Mouse (Mus musculus): ENCODE data around the gene Lrwd1. TPM values are rescaled to one million over a fixed set of nuclear protein-coding genes. Genes with fewer than 3 reads are reported as not detected.
"Not testable (repeated sequence)": the region's sequence is repeated elsewhere in the genome, so short reads cannot be mapped to it uniquely, and the experiment has no call there.

Gene Lrwd1
- polyA plus RNA-seq, 1 experiment: 35.4 TPM

DNA sequence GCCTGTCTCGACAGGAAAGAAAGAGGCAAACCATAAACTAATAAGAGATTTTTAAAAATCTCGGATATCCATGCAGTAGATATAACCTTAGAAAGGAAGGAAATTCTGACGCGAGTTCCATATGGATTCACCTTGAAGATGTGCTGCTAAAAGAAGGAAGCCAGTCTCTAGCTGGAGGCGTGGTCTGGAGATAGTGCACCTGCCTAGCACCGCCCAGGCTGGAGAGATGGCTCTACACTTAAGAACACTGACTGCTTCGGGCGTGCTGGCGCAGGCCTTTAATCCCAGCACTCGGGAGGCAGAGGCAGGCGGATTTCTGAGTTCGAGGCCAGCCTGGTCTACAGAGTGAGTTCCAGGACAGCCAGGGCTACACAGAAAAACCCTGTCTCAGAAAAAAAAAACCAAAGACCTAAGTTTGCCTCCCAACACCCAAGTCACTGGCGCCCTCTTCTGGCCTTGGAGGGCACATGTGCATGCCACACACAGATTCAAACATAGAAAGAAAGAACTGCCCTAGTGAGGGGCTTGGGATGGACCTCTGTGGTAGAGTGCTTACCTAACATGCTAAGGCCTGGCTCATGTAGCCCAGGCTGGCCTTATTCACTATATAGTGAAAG is 1.9 kb upstream of the Lrwd1 start:
- TF ChIP-seq CTCF (IDR thresholded peaks at IDR 0.05; ENCODE audit: insufficient read depth, low read length) (peak; percentile 79), POLR2A (IDR thresholded peaks at IDR 0.05; ENCODE audit: borderline replicate concordance, extremely low read depth, low read depth, low read length) (no peak)
- 74% methylated on average over 13 of the region's 13 CpGs for WGBS
- DNase-seq: peak; percentile 39
- Histone ChIP-seq H3K4me3 (replicated peaks; ENCODE audit: extremely low read depth, low read depth, low read length) (no peak overlapping the region), H3K4me1 (ENCODE audit: control insufficient read depth, insufficient read depth, low read length) (peaks cover 7% of the 10 kb centered on the region)

DNA sequence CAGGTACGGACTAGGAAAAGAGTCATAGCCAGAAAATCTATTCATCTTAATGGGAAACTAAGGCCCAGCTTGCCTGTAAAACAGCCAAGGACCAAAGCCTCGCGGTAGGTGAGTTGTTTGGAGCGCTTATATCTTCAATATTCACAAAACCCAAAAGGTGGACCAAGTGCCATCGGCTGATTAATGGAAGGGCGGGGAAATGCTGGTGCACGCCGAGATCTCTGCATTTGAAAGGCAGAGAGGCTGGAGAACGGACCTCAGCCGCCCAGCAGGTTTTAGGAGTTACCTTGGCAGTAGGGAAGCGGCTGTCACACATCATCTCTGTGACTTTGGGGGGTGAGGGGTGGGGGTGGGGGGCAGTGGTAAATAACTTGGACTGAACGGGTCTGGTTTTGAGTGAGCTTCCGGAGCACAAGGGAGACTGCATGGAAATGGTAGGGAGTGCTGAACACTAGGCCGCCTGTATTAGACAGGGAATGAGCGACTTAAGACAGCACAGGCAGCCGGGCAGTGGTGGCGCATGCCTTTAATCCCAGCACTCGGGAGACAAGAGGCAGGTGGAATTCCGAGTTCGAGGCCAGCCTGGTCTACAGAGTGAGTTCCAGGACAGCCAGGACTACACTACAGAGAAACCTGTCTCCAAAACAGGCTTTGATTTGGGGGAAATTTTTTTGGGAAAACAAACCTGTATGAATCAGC is 567 bp upstream of the Lrwd1 start:
- TF ChIP-seq CTCF (IDR thresholded peaks at IDR 0.05; ENCODE audit: insufficient read depth, low read length) (no peak), POLR2A (IDR thresholded peaks at IDR 0.05; ENCODE audit: borderline replicate concordance, extremely low read depth, low read depth, low read length) (no peak)
- Histone ChIP-seq H3K4me1 (ENCODE audit: control insufficient read depth, insufficient read depth, low read length) (peaks cover 7% of the 10 kb centered on the region), H3K4me3 (replicated peaks; ENCODE audit: extremely low read depth, low read depth, low read length) (peak overlapping the region; percentile 89)
- DNase-seq: no peak
- 4% methylated on average over 20 of the region's 20 CpGs for WGBS

DNA sequence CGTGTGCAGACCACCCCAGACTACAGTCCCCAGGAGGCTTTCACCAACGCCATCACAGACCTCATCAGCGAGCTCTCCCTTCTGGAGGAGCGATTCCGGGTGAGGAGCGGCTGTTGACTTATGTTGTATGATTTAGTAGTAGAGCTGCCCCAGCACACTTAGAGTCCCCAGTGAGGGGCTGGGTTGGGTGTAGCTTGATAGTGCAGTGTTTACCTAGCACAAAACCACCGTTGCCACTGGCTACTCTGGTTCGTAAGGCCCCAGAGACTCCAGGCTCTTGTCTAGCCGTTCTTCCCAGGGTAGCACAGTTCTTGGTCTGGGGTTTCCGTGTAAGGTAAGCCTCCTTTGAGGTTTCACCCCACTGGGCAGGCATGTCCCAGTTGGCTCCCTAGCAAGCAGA is 13.7 kb downstream of the Lrwd1 start:
- Histone ChIP-seq H3K4me3 (replicated peaks; ENCODE audit: extremely low read depth, low read depth, low read length) (no peak overlapping the region), H3K4me1 (ENCODE audit: control insufficient read depth, insufficient read depth, low read length) (peaks cover 9% of the 10 kb centered on the region)
- 85% methylated on average over 10 of the region's 10 CpGs for WGBS
- DNase-seq: no peak
- no peak for TF ChIP-seq CTCF (IDR thresholded peaks at IDR 0.05; ENCODE audit: insufficient read depth, low read length)
- TF ChIP-seq POLR2A (IDR thresholded peaks at IDR 0.05; ENCODE audit: borderline replicate concordance, extremely low read depth, low read depth, low read length): no peak

DNA sequence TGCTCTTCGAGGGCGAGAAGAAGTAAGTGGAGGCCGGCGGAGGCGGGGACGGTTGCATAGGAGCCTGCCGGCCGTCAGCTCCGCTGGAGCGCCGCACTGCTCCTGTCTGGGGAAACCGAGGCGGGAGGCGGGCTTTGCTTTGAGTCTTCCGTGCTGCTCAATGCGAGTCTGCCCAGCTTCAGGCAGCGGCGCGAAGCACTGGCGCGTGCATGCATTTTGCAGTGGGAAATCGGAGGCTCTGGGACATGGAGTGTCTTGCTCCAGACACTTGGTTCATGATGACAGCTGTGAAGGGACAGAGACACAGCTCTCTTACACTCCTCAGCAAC is 19.1 kb downstream of the Lrwd1 start:
- under 1% methylated on average over 22 of the region's 22 CpGs for WGBS
- H3K4me1 ChIP-seq (ENCODE audit: control insufficient read depth, insufficient read depth, low read length): peaks cover 11% of the 10 kb centered on the region
- H3K4me3 ChIP-seq (replicated peaks; ENCODE audit: extremely low read depth, low read depth, low read length): peak overlapping the region; percentile 88
- no peak for DNase-seq
- TF ChIP-seq CTCF (IDR thresholded peaks at IDR 0.05; ENCODE audit: insufficient read depth, low read length) (no peak), POLR2A (IDR thresholded peaks at IDR 0.05; ENCODE audit: borderline replicate concordance, extremely low read depth, low read depth, low read length) (no peak)

DNA sequence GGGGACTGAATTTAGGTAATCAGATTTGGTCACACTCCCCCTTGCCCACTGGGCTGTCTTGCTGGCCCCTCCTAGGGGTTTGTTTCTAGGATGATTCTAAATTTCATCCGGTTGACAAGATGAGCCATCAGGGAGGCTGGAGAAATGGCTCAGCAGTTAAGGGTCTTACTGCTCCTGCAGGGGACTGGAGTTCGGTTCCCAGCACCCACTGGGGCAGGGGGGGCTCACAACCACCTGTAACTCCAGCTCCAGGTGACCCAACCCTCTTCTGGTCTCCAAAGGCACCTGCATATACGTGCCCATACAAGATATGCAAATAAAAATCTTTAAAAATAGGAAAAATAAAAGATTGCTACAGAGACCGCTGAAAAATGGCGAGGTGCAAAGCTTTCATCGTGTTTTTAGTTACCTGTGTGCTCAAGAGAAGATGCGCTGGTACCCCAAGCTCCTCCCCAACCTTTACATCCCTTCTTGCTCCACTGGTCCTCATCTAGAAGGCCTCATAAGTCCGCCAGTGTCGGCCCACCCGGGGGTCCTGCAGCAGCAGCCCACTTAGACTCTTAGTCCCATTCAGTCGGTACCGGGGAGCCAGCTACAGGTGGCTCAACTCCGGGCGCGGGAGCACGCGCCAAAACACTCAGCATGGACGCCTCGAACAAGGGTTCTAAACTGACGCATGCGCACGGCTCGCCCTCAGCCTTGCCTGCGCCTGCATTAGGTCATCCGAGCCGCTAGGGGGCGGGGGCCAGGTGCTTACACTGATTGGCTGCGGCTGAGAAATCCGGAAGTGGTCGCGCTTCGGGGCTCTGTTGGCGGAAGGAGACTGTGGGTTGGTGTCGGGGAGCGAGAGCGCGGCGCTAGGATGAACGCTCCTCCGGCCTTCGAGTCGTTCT is 19.7 kb downstream of the Lrwd1 start, which contains the start of gene Polr2j:
Gene Polr2j (plus strand): TSS at position 741 of the 893 bp plus-strand sequence.
- Histone ChIP-seq H3K4me3 (replicated peaks; ENCODE audit: extremely low read depth, low read depth, low read length) (peak within 1 kb of the TSS; percentile 88), H3K4me1 (ENCODE audit: control insufficient read depth, insufficient read depth, low read length) (peaks cover 11% of the 10 kb centered on the region)
- peak; percentile 96 for DNase-seq
- peak; percentile 64 for TF ChIP-seq CTCF (IDR thresholded peaks at IDR 0.05; ENCODE audit: insufficient read depth, low read length)
- TF ChIP-seq POLR2A (IDR thresholded peaks at IDR 0.05; ENCODE audit: borderline replicate concordance, extremely low read depth, low read depth, low read length): peak; percentile 88; the same call in 1 of the 2 replicates
- WGBS: 3% methylated on average over 42 of the region's 42 CpGs

DNA sequence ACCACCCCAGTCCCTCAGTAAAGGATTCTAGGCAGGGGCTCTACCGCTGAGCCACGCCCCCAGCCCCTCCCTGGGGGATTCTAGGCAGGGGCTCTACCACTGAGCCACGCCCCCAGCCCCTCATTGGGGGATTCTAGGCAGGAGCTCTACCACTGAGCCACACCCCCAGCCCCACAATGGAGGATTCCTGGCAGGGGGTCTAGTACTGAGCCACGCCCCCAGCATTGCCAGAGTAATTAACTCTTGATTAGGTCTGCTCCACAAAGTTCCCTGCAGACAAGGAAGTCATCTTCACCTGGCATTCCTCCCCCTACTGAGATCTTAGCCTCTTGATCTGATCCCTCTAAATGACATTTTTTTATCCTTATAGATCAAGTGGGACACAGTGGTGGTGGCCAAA is 22.3 kb downstream of the Lrwd1 start:
- DNase-seq; H3K4me3 ChIP-seq (replicated peaks; ENCODE audit: extremely low read depth, low read depth, low read length): not testable (repeated sequence)
- H3K4me1 ChIP-seq (ENCODE audit: control insufficient read depth, insufficient read depth, low read length): peaks cover 10% of the 10 kb centered on the region
- 44% methylated on average over 4 of the region's 4 CpGs for WGBS

DNA sequence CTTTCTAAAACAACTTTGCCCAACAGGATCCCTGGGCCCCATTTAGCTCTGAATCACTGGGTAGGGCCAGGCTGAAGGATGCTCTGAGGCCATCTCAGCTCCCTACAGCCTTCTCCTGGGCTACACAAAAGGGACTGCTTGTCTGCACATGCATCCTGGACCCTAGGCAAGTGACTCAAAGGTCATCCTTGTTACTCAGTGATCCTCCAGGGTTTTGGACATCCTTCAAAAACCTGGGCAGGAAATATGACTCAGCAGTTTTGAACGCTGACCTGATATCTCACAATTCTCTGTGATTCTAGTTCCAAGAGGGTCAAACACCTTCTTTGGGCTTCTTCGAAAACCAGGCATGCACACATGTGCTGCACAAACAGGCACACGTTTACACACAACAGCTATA is 26.8 kb downstream of the Lrwd1 start:
- no peak overlapping the region for H3K4me3 ChIP-seq (replicated peaks; ENCODE audit: extremely low read depth, low read depth, low read length)
- no peak for DNase-seq
- TF ChIP-seq CTCF (IDR thresholded peaks at IDR 0.05; ENCODE audit: insufficient read depth, low read length): no peak
- TF ChIP-seq POLR2A (IDR thresholded peaks at IDR 0.05; ENCODE audit: borderline replicate concordance, extremely low read depth, low read depth, low read length): no peak
- H3K4me1 ChIP-seq (ENCODE audit: control insufficient read depth, insufficient read depth, low read length): no peaks in the 10 kb centered on the region
- 51% methylated on average over 3 of the region's 3 CpGs for WGBS

DNA sequence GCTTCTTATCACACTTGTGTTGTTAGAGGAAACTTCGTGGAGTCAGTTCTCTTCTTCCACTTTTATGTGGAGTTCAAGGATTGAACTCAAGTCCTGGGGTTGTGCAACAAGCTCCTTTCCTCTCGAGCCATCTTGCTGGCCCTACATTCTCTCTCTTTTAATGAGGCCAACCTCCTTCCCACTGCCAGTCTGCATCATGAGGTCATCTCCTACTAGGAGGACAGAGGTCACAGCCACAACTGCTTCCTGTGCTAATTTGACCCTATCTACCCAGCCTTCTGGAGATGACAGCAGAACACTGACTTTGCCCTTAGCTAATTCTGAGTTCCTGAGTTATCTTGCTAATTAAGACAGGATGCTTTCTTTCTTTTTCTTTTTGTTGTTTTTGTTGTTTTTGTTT is 27.4 kb downstream of the Lrwd1 start:
- H3K4me1 ChIP-seq (ENCODE audit: control insufficient read depth, insufficient read depth, low read length): no peaks in the 10 kb centered on the region
- WGBS: 46% methylated on average over 2 of the region's 2 CpGs
- H3K4me3 ChIP-seq (replicated peaks; ENCODE audit: extremely low read depth, low read depth, low read length): no peak overlapping the region
- DNase-seq: no peak
- no peak for TF ChIP-seq POLR2A (IDR thresholded peaks at IDR 0.05; ENCODE audit: borderline replicate concordance, extremely low read depth, low read depth, low read length)

DNA sequence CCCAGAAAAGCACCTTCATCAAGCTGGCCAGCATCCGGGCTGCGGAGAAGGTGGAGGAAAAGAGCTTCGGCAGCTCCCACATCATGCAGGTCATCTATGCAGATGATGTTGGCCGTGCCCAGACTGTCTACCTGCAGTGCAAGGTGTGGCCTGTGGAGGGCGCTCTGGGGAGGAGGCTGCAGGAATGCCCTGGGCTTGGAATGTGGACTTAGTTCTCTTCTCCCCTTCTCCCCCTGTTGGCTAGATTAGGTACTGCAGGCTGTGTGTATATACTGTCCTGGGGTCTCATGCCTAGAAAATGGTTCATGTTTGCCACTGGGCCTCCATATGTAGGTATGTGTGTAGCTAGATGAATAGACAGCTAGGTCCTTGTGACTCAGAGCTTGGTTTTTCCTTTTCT is 31.4 kb downstream of the Lrwd1 start:
- no peak for DNase-seq
- no peak for TF ChIP-seq POLR2A (IDR thresholded peaks at IDR 0.05; ENCODE audit: borderline replicate concordance, extremely low read depth, low read depth, low read length)
- TF ChIP-seq CTCF (IDR thresholded peaks at IDR 0.05; ENCODE audit: insufficient read depth, low read length): 0 out of 2 replicates have a peak, but pooled peaks have one; percentile 24
- Histone ChIP-seq H3K4me1 (ENCODE audit: control insufficient read depth, insufficient read depth, low read length) (0 out of 2 replicates have a peak, but pooled peaks cover 4% of the 10 kb centered on the region), H3K4me3 (replicated peaks; ENCODE audit: extremely low read depth, low read depth, low read length) (no peak overlapping the region)
- WGBS: 83% methylated on average over 5 of the region's 5 CpGs

Measured in lung, adult 2 months (tissue).